ENCODE assay signal across 8 mouse cellular contexts in genomic region chr2:32581450-32582095, GRCm38 (mm10). TPM values are rescaled to one million over a fixed set of nuclear protein-coding genes. Genes with fewer than 3 reads are reported as not detected.
DNase-seq lines count a peak whose midpoint lies in the region; ATAC-seq and TF ChIP-seq lines count a peak whose summit lies in the region.

No protein-coding gene starts in this region.

- peaks cover 31% of the 10 kb centered on the region for H3K27me3 ChIP-seq in heart, embryonic 14.5 days (ENCODE audit: control insufficient read depth, insufficient read depth, low read length)
- H3K27me3 ChIP-seq in heart, adult 2 months (ENCODE audit: control insufficient read depth, insufficient read depth, low read length), result no peaks in the 10 kb centered on the region

- ATAC-seq in heart, embryonic 14.5 days (ENCODE audit: insufficient number of reproducible peaks, insufficient read depth, low FRiP score, low read depth), result no peak

- no peaks in the 10 kb centered on the region for H3K79me2 ChIP-seq in heart, adult 2 months (replicated peaks; ENCODE audit: control insufficient read depth, insufficient read depth, low read length)

- H3K36me3 ChIP-seq in heart, embryonic 14.5 days (ENCODE audit: control insufficient read depth, insufficient read depth, low read length), result no peaks in the 10 kb centered on the region
- no peaks in the 10 kb centered on the region for H3K36me3 ChIP-seq in heart, adult 2 months (ENCODE audit: control insufficient read depth, insufficient read depth, low read length)

- H3K4me2 ChIP-seq in heart, embryonic 14.5 days (ENCODE audit: low read length), result peak overlapping the region; percentile 50

- H3K4me1 ChIP-seq in heart, embryonic 14.5 days (ENCODE audit: control insufficient read depth in 2 of 2, insufficient read depth in 2 of 2, low read length in 2 of 2), result peaks cover 2 to 8% of the 10 kb centered on the region in 2 experiments; a peak in 3 of 4 replicates
- peaks cover 1% of the 10 kb centered on the region; the same call in 1 of the 2 replicates for H3K4me1 ChIP-seq in heart, adult 2 months (ENCODE audit: control insufficient read depth, insufficient read depth, low read length)
- H3K4me1 ChIP-seq in cortical plate, adult 2 months (ENCODE audit: control insufficient read depth, insufficient read depth, low read length), result 0 out of 2 replicates have a peak, but pooled peaks cover 2% of the 10 kb centered on the region

- DNase-seq in heart, adult 2 months, result no peak
- DNase-seq in heart, postnatal 4 days, result peak; percentile 56
- peak; percentile 72 to 79 for DNase-seq in left cerebral cortex, adult 2 months (ENCODE audit: extremely low spot score in 1 of 2, low spot score in 2 of 2)
- peak; percentile 63 for DNase-seq in lung, postnatal 14 days
- peak; percentile 64 for DNase-seq in right cerebral cortex, postnatal 14 days
- no peak for DNase-seq in ovary, postnatal 14 days (ENCODE audit: low spot score)

- H3K9ac ChIP-seq in heart, embryonic 14.5 days (ENCODE audit: low read length), result no peak overlapping the region; the same call in 1 of the 2 replicates
- H3K9ac ChIP-seq in heart, adult 2 months (ENCODE audit: low read depth, low read length), result no peak overlapping the region

- TF ChIP-seq EP300 in heart, adult 2 months (IDR thresholded peaks at IDR 0.05; ENCODE audit: insufficient read depth, low read depth, low read length), result no peak

- peak overlapping the region; percentile 11 to 16; a peak in 3 of 4 replicates for H3K4me3 ChIP-seq in heart, embryonic 14.5 days (ENCODE audit: control insufficient read depth in 1 of 2, insufficient read depth in 1 of 2, low read depth in 1 of 2, low read length in 2 of 2)
- no peak overlapping the region for H3K4me3 ChIP-seq in heart, adult 2 months
- peak overlapping the region; percentile 1; the same call in 1 of the 2 replicates for H3K4me3 ChIP-seq in cortical plate, adult 2 months (ENCODE audit: insufficient read depth, low read length)
- peak overlapping the region; percentile 32 for H3K4me3 ChIP-seq in left cerebral cortex, adult 2 months

- TF ChIP-seq CTCF in heart, adult 2 months (IDR thresholded peaks at IDR 0.05), result no peak; the same call in 1 of the 2 replicates
- TF ChIP-seq CTCF in cortical plate, adult 2 months (IDR thresholded peaks at IDR 0.05; ENCODE audit: extremely low read depth, insufficient read depth, low read length), result no peak
- peak; percentile 13 for TF ChIP-seq CTCF in left cerebral cortex, adult 2 months (IDR thresholded peaks at IDR 0.05)

- H3K27ac ChIP-seq in heart, embryonic 14.5 days (replicated peaks in 1 of 2; ENCODE audit: control insufficient read depth in 1 of 2, insufficient read depth in 1 of 2, low read depth in 2 of 2, low read length in 2 of 2), result no peak overlapping the region
- no peak overlapping the region for H3K27ac ChIP-seq in heart, adult 2 months
- H3K27ac ChIP-seq in cortical plate, adult 2 months (ENCODE audit: insufficient read depth, low read length), result no peak overlapping the region
- H3K27ac ChIP-seq in left cerebral cortex, adult 2 months, result 0 out of 2 replicates have a peak overlapping the region, but pooled peaks have one; percentile 4

- TF ChIP-seq POLR2A in heart, adult 2 months (IDR thresholded peaks at IDR 0.05; ENCODE audit: insufficient read depth, low read depth, low read length), result no peak
- no peak for TF ChIP-seq POLR2A in cortical plate, adult 2 months (IDR thresholded peaks at IDR 0.05; ENCODE audit: extremely low read depth, insufficient read depth, low read length)

- intact Hi-C loops in heart, adult 2 months (cut with DNase I), result no loop called here
- intact Hi-C loops in left cerebral cortex, adult 2 months (cut with DNase I), result loop anchor here (5.0 kb wide), 1 partner anchor 111 kb away; no protein-coding TSS in a partner anchor

- 37% methylated on average over 19 of the region's 19 CpGs for WGBS in heart, embryonic 14.5 days
- 49% methylated on average over 19 of the region's 19 CpGs for WGBS in heart, adult 2 months

- no peaks in the 10 kb centered on the region for H3K9me3 ChIP-seq in heart, embryonic 14.5 days (ENCODE audit: control insufficient read depth, low read length)

RNA-seq across cellular contexts. Expression of gene St6galnac4, which starts 5.3 kb away (rescaled TPM):
- polyA plus RNA-seq in heart, embryonic 14.5 days (2014; fragmentation: Nextera tagmentation; extraction: Ambion mirVana), result 33.4 and 35.7 TPM in 2 replicates
- total RNA-seq in heart, adult 2 months (2021), result 10 to 100 TPM; 16.2 to 17.8 TPM
- 25.2 and 28.6 TPM in 2 replicates for polyA plus RNA-seq in heart, adult 2 months (2012; rRNA removed)
- polyA plus RNA-seq in cortical plate, adult 2 months (2012; rRNA removed), result 34.8 and 36.6 TPM in 2 replicates
- total RNA-seq in heart, postnatal 4 days (2021), result 10 to 100 TPM; 31.6 to 38.6 TPM
- 10 to 100 TPM; 37.2 to 38.0 TPM for total RNA-seq in left cerebral cortex, adult 2 months (2021)

RNA-seq across cellular contexts. Expression of gene 9430097D07Rik, which starts 6.1 kb away (rescaled TPM):
- polyA plus RNA-seq in heart, embryonic 14.5 days (2014; fragmentation: Nextera tagmentation; extraction: Ambion mirVana), result 0.13 TPM in 1 of 2 replicates, not detected in the other
- not detected for total RNA-seq in heart, adult 2 months (2021)
- polyA plus RNA-seq in heart, adult 2 months (2012; rRNA removed), result not detected in 2 replicates
- 1.0 TPM in 2 replicates for polyA plus RNA-seq in cortical plate, adult 2 months (2012; rRNA removed)
- not detected for total RNA-seq in heart, postnatal 4 days (2021)
- total RNA-seq in left cerebral cortex, adult 2 months (2021), result 1 to 10 TPM in 1 of 2 experiments, under 1 TPM in 1; 0.75 to 1.1 TPM

RNA-seq across cellular contexts. Expression of gene Pip5kl1, which starts 7.0 kb away (rescaled TPM):
- polyA plus RNA-seq in heart, embryonic 14.5 days (2014; fragmentation: Nextera tagmentation; extraction: Ambion mirVana), result 0.19 TPM in 1 of 2 replicates, not detected in the other
- not detected for total RNA-seq in heart, adult 2 months (2021)
- polyA plus RNA-seq in heart, adult 2 months (2012; rRNA removed), result 0.25 TPM in 1 of 2 replicates, not detected in the other
- polyA plus RNA-seq in cortical plate, adult 2 months (2012; rRNA removed), result 31.3 and 37.6 TPM in 2 replicates
- under 1 TPM in 1 of 2 experiments, not detected in 1; 0.26 TPM for total RNA-seq in heart, postnatal 4 days (2021)
- 10 to 100 TPM; 10.1 to 14.1 TPM for total RNA-seq in left cerebral cortex, adult 2 months (2021)

RNA-seq across cellular contexts. Expression of gene Dpm2, which starts 10.9 kb away (rescaled TPM):
- 72.9 and 85.0 TPM in 2 replicates for polyA plus RNA-seq in heart, embryonic 14.5 days (2014; fragmentation: Nextera tagmentation; extraction: Ambion mirVana)
- total RNA-seq in heart, adult 2 months (2021), result 10 to 100 TPM; 17.4 to 18.0 TPM
- 65.3 and 69.2 TPM in 2 replicates for polyA plus RNA-seq in heart, adult 2 months (2012; rRNA removed)
- 153 and 155 TPM in 2 replicates for polyA plus RNA-seq in cortical plate, adult 2 months (2012; rRNA removed)
- 10 to 100 TPM; 32.5 to 34.4 TPM for total RNA-seq in heart, postnatal 4 days (2021)
- total RNA-seq in left cerebral cortex, adult 2 months (2021), result 10 to 100 TPM; 79.4 to 82.6 TPM

RNA-seq across cellular contexts. Expression of gene St6galnac6, which starts 17.9 kb away (rescaled TPM):
- 11.0 and 12.2 TPM in 2 replicates for polyA plus RNA-seq in heart, embryonic 14.5 days (2014; fragmentation: Nextera tagmentation; extraction: Ambion mirVana)
- 100 to 1,000 TPM; 107 to 125 TPM for total RNA-seq in heart, adult 2 months (2021)
- polyA plus RNA-seq in heart, adult 2 months (2012; rRNA removed), result 129 and 174 TPM in 2 replicates
- 101 and 110 TPM in 2 replicates for polyA plus RNA-seq in cortical plate, adult 2 months (2012; rRNA removed)
- 10 to 100 TPM; 77.5 to 82.7 TPM for total RNA-seq in heart, postnatal 4 days (2021)
- total RNA-seq in left cerebral cortex, adult 2 months (2021), result 100 to 1,000 TPM; 122 to 133 TPM

Comparison
In these comparisons a context has a peak if more than half of its experiments do, and no peak if none do; other contexts are left out.
1. DNase-seq: peak in heart, postnatal 4 days (single experiment), left cerebral cortex, adult 2 months (2 of 2), lung, postnatal 14 days (single experiment) and right cerebral cortex, postnatal 14 days (single experiment); none in heart, adult 2 months (0 of 2) and ovary, postnatal 14 days (single experiment).
2. RNA of gene Pip5kl1, which starts 7.0 kb away (total RNA-seq): 10.1 to 14.1 TPM in left cerebral cortex, adult 2 months; 0.26 TPM in heart, postnatal 4 days and not detected in heart, adult 2 months; every median in the first group is over 4 times any median in the second.